Comparison of ENCODE assay signal across 8 mouse cellular contexts in genomic region chr4:124802309-124803260, GRCm38 (mm10). TPM values are rescaled to one million over a fixed set of nuclear protein-coding genes. Genes with fewer than 3 reads are reported as not detected.
DNase-seq lines count a peak whose midpoint lies in the region; ATAC-seq and TF ChIP-seq lines count a peak whose summit lies in the region.

No protein-coding gene starts in this region.

- peaks cover 2 to 31% of the 10 kb centered on the region in 2 experiments; a peak in 2 of 4 replicates for H3K4me1 ChIP-seq in MEL (ENCODE audit: control insufficient read depth in 1 of 2, insufficient read depth in 2 of 2, low read length in 2 of 2)
- peaks cover 7% of the 10 kb centered on the region for H3K4me1 ChIP-seq in cerebellum, adult 2 months (ENCODE audit: control insufficient read depth, insufficient read depth, low read length)
- H3K4me1 ChIP-seq in hindbrain, embryonic 10.5 days (replicated peaks) = peaks cover 24% of the 10 kb centered on the region
- H3K4me1 ChIP-seq in lung, postnatal 0 days (ENCODE audit: insufficient read depth, low read depth, low read length) = peaks cover 7% of the 10 kb centered on the region

- peaks cover 46% of the 10 kb centered on the region for H3K79me2 ChIP-seq in MEL (ENCODE audit: control insufficient read depth, insufficient read depth, low read length, poor library complexity)

- no peaks in the 10 kb centered on the region for H3K27me3 ChIP-seq in MEL (ENCODE audit: control insufficient read depth in 1 of 2, insufficient read depth in 2 of 2, low read length in 2 of 2)
- H3K27me3 ChIP-seq in cerebellum, adult 2 months (ENCODE audit: control insufficient read depth, insufficient read depth, low read length) = no peaks in the 10 kb centered on the region
- H3K27me3 ChIP-seq in hindbrain, embryonic 10.5 days (ENCODE audit: insufficient read depth, poor library complexity, severe bottlenecking) = no peaks in the 10 kb centered on the region
- H3K27me3 ChIP-seq in lung, postnatal 0 days (replicated peaks; ENCODE audit: insufficient read depth, low read length) = no peaks in the 10 kb centered on the region

- TF ChIP-seq CTCF in MEL (IDR thresholded peaks at IDR 0.05 in 2 of 3, conservative IDR thresholded peaks at IDR 0.05 in 1 of 3; ENCODE audit: control insufficient read depth in 1 of 3, insufficient read depth in 1 of 3, low read depth in 2 of 3, low read length in 3 of 3, poor library complexity in 1 of 3, severe bottlenecking in 1 of 3) = no peak
- no peak for TF ChIP-seq CTCF in cerebellum, adult 2 months (IDR thresholded peaks at IDR 0.05; ENCODE audit: borderline replicate concordance, insufficient read depth, low read depth, low read length)
- no peak for TF ChIP-seq CTCF in lung, postnatal 0 days (IDR thresholded peaks at IDR 0.05)

- 1% methylated on average over 53 of the region's 53 CpGs for WGBS in cerebellum, adult 2 months
- 2% methylated on average over 53 of the region's 53 CpGs for WGBS in hindbrain, embryonic 10.5 days
- WGBS in lung, postnatal 0 days = under 1% methylated on average over 49 of the region's 53 CpGs

- peaks cover 16 to 30% of the 10 kb centered on the region in 2 experiments; a peak in 3 of 4 replicates for H3K36me3 ChIP-seq in MEL (ENCODE audit: control insufficient read depth in 1 of 2, insufficient read depth in 2 of 2, low read length in 2 of 2)
- peaks cover 54% of the 10 kb centered on the region for H3K36me3 ChIP-seq in hindbrain, embryonic 10.5 days
- peaks cover 27% of the 10 kb centered on the region for H3K36me3 ChIP-seq in lung, postnatal 0 days (ENCODE audit: insufficient read depth, low read length)

- H3K4me3 ChIP-seq in MEL (ENCODE audit: control insufficient read depth in 1 of 2, insufficient read depth in 1 of 2, low read depth in 2 of 2, low read length in 2 of 2) = peak overlapping the region; percentile 82 to 85
- H3K4me3 ChIP-seq in cerebellum, adult 2 months (replicated peaks; ENCODE audit: insufficient read depth, low read depth, low read length) = peak overlapping the region; percentile 70
- H3K4me3 ChIP-seq in hindbrain, embryonic 10.5 days = peak overlapping the region; percentile 91
- H3K4me3 ChIP-seq in lung, postnatal 0 days (ENCODE audit: low read depth, low read length) = peak overlapping the region; percentile 91

- TF ChIP-seq EP300 in MEL (IDR thresholded peaks at IDR 0.05; ENCODE audit: low read depth in 1 of 2, low read length in 2 of 2) = peak; percentile 67 to 83
- no peak for TF ChIP-seq EP300 in lung, postnatal 0 days (IDR thresholded peaks at IDR 0.05)

- peak; percentile 93 to 95 for TF ChIP-seq POLR2A in MEL (IDR thresholded peaks at IDR 0.05; ENCODE audit: control insufficient read depth in 1 of 2, insufficient read depth in 1 of 2, low read depth in 1 of 2, low read length in 2 of 2, poor library complexity in 1 of 2)
- peak; percentile 89; the same call in 1 of the 2 replicates for TF ChIP-seq POLR2A in cerebellum, adult 2 months (IDR thresholded peaks at IDR 0.05; ENCODE audit: borderline replicate concordance, insufficient read depth, low read length)

- H3K9ac ChIP-seq in MEL (ENCODE audit: control insufficient read depth, low read depth, low read length, poor library complexity, severe bottlenecking) = peak overlapping the region; percentile 85
- peak overlapping the region; percentile 78 for H3K9ac ChIP-seq in lung, postnatal 0 days (replicated peaks; ENCODE audit: low read depth)

- H3K27ac ChIP-seq in MEL (ENCODE audit: control insufficient read depth, low read depth, low read length) = peak overlapping the region; percentile 97
- peak overlapping the region; percentile 52 for H3K27ac ChIP-seq in cerebellum, adult 2 months (ENCODE audit: insufficient read depth, low read length)
- H3K27ac ChIP-seq in hindbrain, embryonic 10.5 days = peak overlapping the region; percentile 98
- peak overlapping the region; percentile 92 for H3K27ac ChIP-seq in lung, postnatal 0 days (ENCODE audit: low read length)

- peak; percentile 98 for DNase-seq in MEL (ENCODE audit: low read depth, low spot score)
- DNase-seq in cerebellum, adult 2 months = peak; percentile 95 to 96
- peak; percentile 96 for DNase-seq in forelimb bud, embryonic 11.5 days (ENCODE audit: low read depth, low spot score)
- DNase-seq in hindbrain, embryonic 10.5 days (ENCODE audit: low spot score) = peak; percentile 98
- DNase-seq in layer of hippocampus, adult 9-11 months = peak; percentile 97
- DNase-seq in lung, postnatal 0 days (ENCODE audit: low spot score) = peak; percentile 99
- DNase-seq in ovary, postnatal 14 days (ENCODE audit: low spot score) = peak; percentile 95
- peak; percentile 98 for DNase-seq in thymus, postnatal 14 days

- no peak for TF ChIP-seq RAD21 in MEL (IDR thresholded peaks at IDR 0.05; ENCODE audit: low read depth, low read length)

- H3K4me2 ChIP-seq in lung, postnatal 0 days (replicated peaks; ENCODE audit: low read depth, low read length) = peak overlapping the region; percentile 91

- peak; percentile 100 for ATAC-seq in lung, postnatal 0 days

- H3K9me3 ChIP-seq in MEL (replicated peaks; ENCODE audit: insufficient read depth, low read length) = no peaks in the 10 kb centered on the region
- H3K9me3 ChIP-seq in hindbrain, embryonic 10.5 days = no peaks in the 10 kb centered on the region
- no peaks in the 10 kb centered on the region for H3K9me3 ChIP-seq in lung, postnatal 0 days (ENCODE audit: low read length)

TF ChIP-seq in MEL, 35 proteins besides CTCF, POLR2A, EP300 and RAD21 (continues in another document):
- no peak for TF ChIP-seq POLR2AphosphoS5 (IDR thresholded peaks at IDR 0.05; ENCODE audit: borderline replicate concordance, low read depth, low read length)
- peak; percentile 96 for TF ChIP-seq NELFE (IDR thresholded peaks at IDR 0.05; ENCODE audit: low read depth, low read length)
- TF ChIP-seq NRF1 (IDR thresholded peaks at IDR 0.05; ENCODE audit: insufficient read depth, low read depth, low read length, poor library complexity, severe bottlenecking) = 0 out of 2 replicates have a peak, but pooled peaks have one; percentile 30
- peak; percentile 88 for TF ChIP-seq BHLHE40 (IDR thresholded peaks at IDR 0.05; ENCODE audit: borderline replicate concordance, low read depth, low read length)
- peak; percentile 90 for TF ChIP-seq HCFC1 (IDR thresholded peaks at IDR 0.05; ENCODE audit: low read depth, low read length)
- TF ChIP-seq ZC3H11A (IDR thresholded peaks at IDR 0.05; ENCODE audit: low read depth, low read length) = no peak
- TF ChIP-seq TCF12 (IDR thresholded peaks at IDR 0.05; ENCODE audit: low read depth, low read length) = peak; percentile 87
- no peak for TF ChIP-seq USF2 (IDR thresholded peaks at IDR 0.05; ENCODE audit: borderline replicate concordance in 1 of 2, insufficient read depth in 1 of 2, low read depth in 1 of 2, low read length in 2 of 2)
- TF ChIP-seq MAX (IDR thresholded peaks at IDR 0.05; ENCODE audit: low read length) = peak; percentile 17; the same call in 1 of the 2 replicates
- TF ChIP-seq USF1 (IDR thresholded peaks at IDR 0.05; ENCODE audit: low read depth, low read length) = no peak
- peak; percentile 84 for TF ChIP-seq GATA1 (IDR thresholded peaks at IDR 0.05; ENCODE audit: low read depth, low read length)
- 0 out of 2 replicates have a peak, but pooled peaks have one; percentile 62 for TF ChIP-seq ELF1 (IDR thresholded peaks at IDR 0.05; ENCODE audit: low read depth, low read length)
- TF ChIP-seq KAT2A (conservative IDR thresholded peaks at IDR 0.05; ENCODE audit: low read depth, low read length) = no peak; the same call in 1 of the 2 replicates
- TF ChIP-seq ZNF384 (IDR thresholded peaks at IDR 0.05; ENCODE audit: low read depth, low read length) = no peak
- TF ChIP-seq MYC (IDR thresholded peaks at IDR 0.05; ENCODE audit: low read depth, low read length) = peak; percentile 71; the same call in 1 of the 2 replicates
- peak; percentile 67 for TF ChIP-seq MXI1 (IDR thresholded peaks at IDR 0.05; ENCODE audit: low read depth, low read length)
- TF ChIP-seq ETS1 (IDR thresholded peaks at IDR 0.05; ENCODE audit: low read depth, low read length) = peak; percentile 63; the same call in 1 of the 2 replicates
- 0 out of 2 replicates have a peak, but pooled peaks have one; percentile 15 for TF ChIP-seq E2F4 (IDR thresholded peaks at IDR 0.05; ENCODE audit: borderline replicate concordance, low read depth, low read length)

RNA-seq across cellular contexts. Expression of gene Mtf1, which starts 0.7 kb away (rescaled TPM):
- 15.5 and 17.8 TPM in 2 replicates for total RNA-seq in MEL (2012; rRNA removed)
- 10 to 100 TPM; 28.9 to 37.8 TPM for polyA plus RNA-seq in MEL (2012; ENCODE audit: insufficient read depth in 1 of 2, insufficient read length in 2 of 2, low read depth in 1 of 2, low replicate concordance in 2 of 2, missing spikeins in 1 of 2)
- 14.9 and 17.0 TPM in 2 replicates for polyA plus RNA-seq in cerebellum, adult 2 months (2012; rRNA removed)
- polyA plus RNA-seq in hindbrain, embryonic 10.5 days (2016; fragmentation: Nextera tagmentation; extraction: Ambion mirVana) = 19.0 and 20.4 TPM in 2 replicates
- polyA plus RNA-seq in lung, postnatal 0 days (2015; fragmentation: Nextera tagmentation; extraction: Ambion mirVana) = 9.3 and 10.8 TPM in 2 replicates

RNA-seq across cellular contexts. Expression of gene Yrdc, which starts 47.9 kb away (rescaled TPM):
- 90.0 and 107 TPM in 2 replicates for total RNA-seq in MEL (2012; rRNA removed)
- polyA plus RNA-seq in MEL (2012; ENCODE audit: insufficient read depth in 1 of 2, insufficient read length in 2 of 2, low read depth in 1 of 2, low replicate concordance in 2 of 2, missing spikeins in 1 of 2) = 100 to 1,000 TPM in 1 of 2 experiments, not detected in 1; 105 TPM
- polyA plus RNA-seq in cerebellum, adult 2 months (2012; rRNA removed) = 42.1 and 52.5 TPM in 2 replicates
- 38.3 and 48.2 TPM in 2 replicates for polyA plus RNA-seq in hindbrain, embryonic 10.5 days (2016; fragmentation: Nextera tagmentation; extraction: Ambion mirVana)
- polyA plus RNA-seq in lung, postnatal 0 days (2015; fragmentation: Nextera tagmentation; extraction: Ambion mirVana) = 22.8 and 25.4 TPM in 2 replicates

RNA-seq across cellular contexts. Expression of gene 1110065P20Rik, which starts 48.4 kb away (rescaled TPM):
- total RNA-seq in MEL (2012; rRNA removed) = 40.6 and 43.4 TPM in 2 replicates
- polyA plus RNA-seq in MEL (2012; ENCODE audit: insufficient read depth in 1 of 2, insufficient read length in 2 of 2, low read depth in 1 of 2, low replicate concordance in 2 of 2, missing spikeins in 1 of 2) = 10 to 100 TPM in 1 of 2 experiments, not detected in 1; 50.9 TPM
- polyA plus RNA-seq in cerebellum, adult 2 months (2012; rRNA removed) = 85.5 and 85.8 TPM in 2 replicates
- polyA plus RNA-seq in hindbrain, embryonic 10.5 days (2016; fragmentation: Nextera tagmentation; extraction: Ambion mirVana) = 47.9 and 61.7 TPM in 2 replicates
- 65.4 and 68.7 TPM in 2 replicates for polyA plus RNA-seq in lung, postnatal 0 days (2015; fragmentation: Nextera tagmentation; extraction: Ambion mirVana)

RNA-seq across cellular contexts. Expression of gene Maneal, which starts 59.4 kb away (rescaled TPM):
- 0.08 TPM in 1 of 2 replicates, not detected in the other for total RNA-seq in MEL (2012; rRNA removed)
- polyA plus RNA-seq in MEL (2012; ENCODE audit: insufficient read depth in 1 of 2, insufficient read length in 2 of 2, low read depth in 1 of 2, low replicate concordance in 2 of 2, missing spikeins in 1 of 2) = not detected
- polyA plus RNA-seq in cerebellum, adult 2 months (2012; rRNA removed) = 71.9 and 72.6 TPM in 2 replicates
- polyA plus RNA-seq in hindbrain, embryonic 10.5 days (2016; fragmentation: Nextera tagmentation; extraction: Ambion mirVana) = 3.7 and 8.8 TPM in 2 replicates
- 0.08 and 0.13 TPM in 2 replicates for polyA plus RNA-seq in lung, postnatal 0 days (2015; fragmentation: Nextera tagmentation; extraction: Ambion mirVana)

Comparison
In these comparisons a context has a peak if more than half of its experiments do, and no peak if none do; other contexts are left out.
1. Peak in every context shown above with its lines: DNase-seq, ATAC-seq, H3K4me3 ChIP-seq and H3K27ac ChIP-seq.